Mouse (Mus musculus) limb, embryonic 14.5 days (tissue): ENCODE measurements around the gene Rmdn2. TPM values are rescaled to one million over a fixed set of nuclear protein-coding genes. Genes with fewer than 3 reads are reported as not detected.
A peak's percentile ranks its signal among the peaks of the same experiment; 100 is the strongest.

Experiments
- ATAC-seq: fragments of 200-750 bp; cut with Nextera tagmentation; 2 replicates; pipeline ENCODE4 v1.8.0; 2017; ENCODE audit warnings: low read depth, moderate number of reproducible peaks, moderate TSS enrichment; ENCODE audit not compliant: low FRiP score
- DNase-seq: peaks from one replicate; pipeline ENCODE4 v3.0.0-alpha.2; 2015; ENCODE audit warnings: low spot score
- H3K27ac ChIP-seq: fragments of 300-500 bp; sonication (generic); replicated peaks from 2 replicates; pipeline ENCODE4 v1.5.1; 2014; ENCODE audit warnings: low read depth, mild to moderate bottlenecking, low read length, moderate library complexity, mixed read lengths
- H3K27me3 ChIP-seq: fragments of 300-500 bp; sonication (generic); 2 replicates; pipeline ENCODE4 v1.6.1; 2014; ENCODE audit warnings: low read length, mixed read lengths; ENCODE audit not compliant: control insufficient read depth, insufficient read depth
- H3K36me3 ChIP-seq: fragments of 300-500 bp; sonication (generic); 2 replicates; pipeline ENCODE4 v1.6.1; 2014; ENCODE audit warnings: mild to moderate bottlenecking, low read length, moderate library complexity, mixed read lengths; ENCODE audit not compliant: control insufficient read depth, insufficient read depth
- H3K4me1 ChIP-seq: fragments of 300-500 bp; sonication (generic); 2 replicates; pipeline ENCODE4 v1.6.1; 2014; ENCODE audit warnings: antibody characterized with exemption, low read length, mixed read lengths; ENCODE audit not compliant: control insufficient read depth, insufficient read depth
- H3K4me2 ChIP-seq: fragments of 300-500 bp; sonication (generic); replicated peaks from 2 replicates; pipeline ENCODE4 v1.6.1; 2014; ENCODE audit warnings: low read depth, mild to moderate bottlenecking, low read length, moderate library complexity; ENCODE audit not compliant: severe bottlenecking
- H3K4me3 ChIP-seq: fragments of 300-500 bp; sonication (generic); replicated peaks from 2 replicates; pipeline ENCODE4 v1.5.1; 2014; ENCODE audit warnings: low read length
- H3K9ac ChIP-seq: fragments of 300-500 bp; sonication (generic); 2 replicates; pipeline ENCODE4 v1.6.1; 2014; ENCODE audit warnings: mild to moderate bottlenecking, low read depth, low read length, moderate library complexity; ENCODE audit not compliant: severe bottlenecking
- H3K9me3 ChIP-seq: fragments of 300-500 bp; sonication (generic); 2 replicates; pipeline ENCODE4 v1.6.1; 2016; ENCODE audit warnings: low read length; ENCODE audit not compliant: control insufficient read depth
- POLR2A ChIP-seq: fragments of 200-500 bp; IDR thresholded peaks from 2 replicates; pipeline ENCODE4 v1.8.0; 2012; ENCODE audit warnings: inconsistent platforms, mild to moderate bottlenecking, moderate library complexity, borderline replicate concordance; ENCODE audit not compliant: insufficient read depth, insufficient read length; ENCODE audit errors: extremely low read depth
- WGBS: fragments of 180-500 bp; shearing (Covaris S2); extraction: QIAGEN DNeasy Blood & Tissue Kit; methylation state at CpG from one replicate; pipeline ENCODE4 v1.1.7; 2014; 5-methylcytosine and 5-hydroxymethylcytosine counted together
- polyA plus RNA-seq, 2 experiments: library from polyadenylated mRNA; depleted of rRNA in 1 of 2; stranded (reverse) in 1 of 2; unstranded in 1 of 2; fragments of >200 nt; fragmentation: Nextera tagmentation in 1 of 2; extraction: Ambion mirVana in 1 of 2; gene quantifications; 2 replicates each; pipeline versions ENCODE4 v1.2.1 to v1.2.3; 2012 to 2014

Gene Rmdn2
- polyA plus RNA-seq, 2 experiments, result 7.6 to 10.7 TPM

GRCm38 (mm10) chr17:79714931-79715637 lies 103.4 kb downstream of the Rmdn2 start, which contains the start of gene Cyp1b1:
TSS of gene Cyp1b1 (minus strand) at chr17:79715061.
- peaks cover 62% of the 10 kb centered on the region for H3K27me3 ChIP-seq
- no peaks in the 10 kb centered on the region for H3K36me3 ChIP-seq
- ATAC-seq (no peak), DNase-seq (no peak)
- H3K4me1 ChIP-seq, result peaks cover 24% of the 10 kb centered on the region
- peak within 1 kb of the TSS; percentile 74 for H3K4me2 ChIP-seq
- peak within 1 kb of the TSS; percentile 26; the same call in 1 of the 2 replicates for H3K9ac ChIP-seq
- WGBS, result under 1% methylated on average over 30 of the region's 31 CpGs
- no peaks in the 10 kb centered on the region for H3K9me3 ChIP-seq
- no peak within 1 kb of the TSS for H3K27ac ChIP-seq
- TF ChIP-seq POLR2A, result no peak
- H3K4me3 ChIP-seq, result peak within 1 kb of the TSS; percentile 41

- peak; percentile 82 for DNase-seq
- under 1% methylated on average over 33 of the region's 42 CpGs for WGBS
- Histone ChIP-seq H3K4me1 (peaks cover 24% of the 10 kb centered on the region), H3K4me3 (peak overlapping the region; percentile 41), H3K27me3 (peaks cover 58% of the 10 kb centered on the region), H3K27ac (no peak overlapping the region), H3K9ac (peak overlapping the region; percentile 25; the same call in 1 of the 2 replicates), H3K36me3 (no peaks in the 10 kb centered on the region), H3K9me3 (no peaks in the 10 kb centered on the region), H3K4me2 (peak overlapping the region; percentile 74)
- TF ChIP-seq POLR2A, result no peak
- ATAC-seq, result peak; percentile 84
Observed at GRCm38 (mm10) chr17:79715649-79716143, 104.0 kb downstream of the Rmdn2 start.

GRCm38 (mm10) chr17:79720681-79721080 lies 109.0 kb downstream of the Rmdn2 start:
- no peak for ATAC-seq
- no peaks in the 10 kb centered on the region for H3K36me3 ChIP-seq
- peaks cover 13% of the 10 kb centered on the region; the same call in 1 of the 2 replicates for H3K27me3 ChIP-seq
- H3K4me2 ChIP-seq, result no peak overlapping the region
- 74% methylated on average over 7 of the region's 7 CpGs for WGBS
- H3K4me1 ChIP-seq, result no peaks in the 10 kb centered on the region
- TF ChIP-seq POLR2A, result no peak
- H3K4me3 ChIP-seq, result no peak overlapping the region
- H3K9me3 ChIP-seq, result no peaks in the 10 kb centered on the region
- no peak for DNase-seq
- H3K9ac ChIP-seq, result no peak overlapping the region
- no peak overlapping the region for H3K27ac ChIP-seq

GRCm38 (mm10) chr17:79726613-79727012 lies 115.0 kb downstream of the Rmdn2 start:
- TF ChIP-seq POLR2A, result no peak
- ATAC-seq, result no peak
- Histone ChIP-seq H3K4me1 (peaks cover 20% of the 10 kb centered on the region), H3K4me2 (no peak overlapping the region), H3K36me3 (no peaks in the 10 kb centered on the region), H3K4me3 (no peak overlapping the region), H3K27me3 (peaks cover 28% of the 10 kb centered on the region), H3K9me3 (no peaks in the 10 kb centered on the region), H3K27ac (no peak overlapping the region), H3K9ac (no peak overlapping the region)
- WGBS, result 75% methylated on average over 5 of the region's 5 CpGs
- DNase-seq, result no peak

GRCm38 (mm10) chr17:79728053-79728584 lies 116.5 kb downstream of the Rmdn2 start:
- peak overlapping the region; percentile 43 for H3K4me2 ChIP-seq
- no peak for ATAC-seq
- no peaks in the 10 kb centered on the region for H3K9me3 ChIP-seq
- H3K9ac ChIP-seq, result no peak overlapping the region
- TF ChIP-seq POLR2A, result no peak
- H3K36me3 ChIP-seq, result no peaks in the 10 kb centered on the region
- DNase-seq, result no peak
- H3K4me1 ChIP-seq, result peaks cover 26% of the 10 kb centered on the region
- WGBS, result 14% methylated on average over 14 of the region's 14 CpGs
- H3K27ac ChIP-seq, result no peak overlapping the region; the same call in 1 of the 2 replicates
- H3K4me3 ChIP-seq, result peak overlapping the region; percentile 18; the same call in 1 of the 2 replicates
- peaks cover 38% of the 10 kb centered on the region for H3K27me3 ChIP-seq
